Mouse (Mus musculus) layer of hippocampus, postnatal 36 days (tissue): Measurements from ENCODE around the gene Txnip. TPM values are rescaled to one million over a fixed set of nuclear protein-coding genes. Genes with fewer than 3 reads are reported as not detected.
A peak's percentile ranks its signal among the peaks of the same experiment; 100 is the strongest.

ENCODE experiments used
- DNase-seq, 2 experiments: peaks; one replicate each; pipeline ENCODE4 v3.0.0; 2022
- total RNA-seq, 2 experiments: library from RNA; stranded (reverse); gene quantifications; 2 replicates each; pipeline ENCODE4 v1.2.3; 2021

The Txnip gene
- total RNA-seq, 2 experiments from 2014 or later = 20.7 to 32.2 TPM

GRCm38 (mm10) chr3:96551890-96552289, 5.9 kb upstream of the Txnip start:
- no peak for DNase-seq

GRCm38 (mm10) chr3:96553601-96554000, 4.2 kb upstream of the Txnip start:
- no peak for DNase-seq

GRCm38 (mm10) chr3:96554251-96554650, 3.5 kb upstream of the Txnip start:
- DNase-seq = no peak

DNA sequence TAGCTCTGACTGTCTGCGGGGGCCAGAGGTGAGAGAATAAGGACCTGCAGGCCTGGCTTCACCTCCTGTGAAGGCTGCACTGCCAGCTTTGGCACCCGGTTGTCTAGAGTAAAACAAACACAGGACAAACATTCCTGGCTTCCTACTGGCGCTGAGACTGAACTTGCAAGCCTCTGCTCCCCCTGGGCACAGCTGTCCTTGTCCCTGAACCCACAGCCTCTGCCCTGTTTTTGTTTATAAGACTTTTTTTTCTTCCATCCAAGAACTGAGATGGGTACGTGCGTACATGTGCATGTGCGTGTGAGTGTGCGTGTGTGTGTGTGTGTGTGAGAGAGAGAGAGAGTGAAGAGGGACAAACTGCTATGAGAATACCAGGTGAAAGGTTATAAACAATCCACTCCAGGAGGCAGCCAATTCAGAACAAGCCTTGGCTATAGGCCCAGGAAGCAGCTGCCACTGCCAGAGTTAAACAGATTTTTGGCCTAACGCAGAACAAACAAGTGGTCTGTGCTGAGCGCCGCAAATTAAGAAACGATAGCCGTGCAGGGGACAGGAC, 2.6 kb upstream of the Txnip start:
- peak in 1 of 2 experiments; percentile 57 for DNase-seq

GRCm38 (mm10) chr3:96555999-96556614, 1.6 kb upstream of the Txnip start:
- no peak for DNase-seq

DNA sequence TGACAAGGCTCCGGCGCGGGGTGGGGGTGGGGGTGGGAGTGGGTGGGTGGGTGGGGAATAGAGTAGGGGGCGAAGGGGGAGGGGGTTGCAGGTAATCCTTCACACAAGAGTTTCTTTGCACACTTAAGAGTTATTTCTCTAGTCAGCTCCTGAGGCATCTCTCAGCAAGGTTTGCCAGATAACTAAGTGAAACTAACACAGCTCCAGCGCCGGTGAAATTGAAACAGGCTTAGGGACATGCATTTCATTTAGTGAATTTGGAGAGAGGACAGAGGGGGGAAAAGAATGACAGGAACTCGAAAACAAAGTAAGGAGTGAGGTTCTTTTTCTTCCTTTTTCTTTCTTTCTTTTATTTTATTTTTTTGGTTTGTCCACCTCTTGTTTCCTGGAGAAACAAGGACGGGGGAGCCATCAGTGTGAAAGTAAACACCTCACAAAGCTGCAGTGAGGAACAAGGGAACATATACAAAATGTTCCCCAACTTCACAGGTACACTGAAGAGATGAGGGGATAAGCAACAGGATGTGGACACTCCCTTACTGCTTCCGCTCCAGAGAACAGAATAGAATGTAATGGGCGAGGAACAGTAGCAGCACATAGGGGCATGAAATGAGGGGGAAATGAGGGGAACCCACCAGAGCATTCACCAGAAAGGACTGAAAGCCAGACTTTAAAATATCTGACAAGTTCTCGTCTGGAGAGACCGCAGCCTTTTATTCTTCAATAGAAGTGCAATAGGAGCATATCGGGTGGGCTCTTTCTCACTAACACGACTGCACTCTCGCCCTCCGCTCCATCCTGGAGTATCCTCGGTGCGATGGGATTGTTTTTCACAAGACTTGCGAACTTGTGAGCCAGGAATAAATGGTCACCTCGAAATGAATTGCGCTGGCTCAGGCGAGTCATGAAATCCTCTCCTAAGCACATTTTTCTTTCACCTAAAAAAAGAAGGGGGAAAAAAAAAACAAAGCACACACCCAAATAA, 814 bp upstream of the Txnip start:
- DNase-seq = no peak

GRCm38 (mm10) chr3:96558159-96558558, 402 bp downstream of the Txnip start:
- DNase-seq = no peak

GRCm38 (mm10) chr3:96558668-96559196, 975 bp downstream of the Txnip start:
- no peak for DNase-seq

- DNase-seq = no peak
These were observed 1.7 kb downstream of the Txnip start for GRCm38 (mm10) chr3:96559398-96559910.

GRCm38 (mm10) chr3:96559911-96560850, 2.4 kb downstream of the Txnip start:
- no peak for DNase-seq

- DNase-seq = no peak
These were observed 3.3 kb downstream of the Txnip start for GRCm38 (mm10) chr3:96560881-96561668.

- DNase-seq = no peak
These were observed 4.4 kb downstream of the Txnip start for GRCm38 (mm10) chr3:96561946-96562681.

- DNase-seq = no peak
These were observed 5.5 kb downstream of the Txnip start for GRCm38 (mm10) chr3:96563267-96563666.

DNA sequence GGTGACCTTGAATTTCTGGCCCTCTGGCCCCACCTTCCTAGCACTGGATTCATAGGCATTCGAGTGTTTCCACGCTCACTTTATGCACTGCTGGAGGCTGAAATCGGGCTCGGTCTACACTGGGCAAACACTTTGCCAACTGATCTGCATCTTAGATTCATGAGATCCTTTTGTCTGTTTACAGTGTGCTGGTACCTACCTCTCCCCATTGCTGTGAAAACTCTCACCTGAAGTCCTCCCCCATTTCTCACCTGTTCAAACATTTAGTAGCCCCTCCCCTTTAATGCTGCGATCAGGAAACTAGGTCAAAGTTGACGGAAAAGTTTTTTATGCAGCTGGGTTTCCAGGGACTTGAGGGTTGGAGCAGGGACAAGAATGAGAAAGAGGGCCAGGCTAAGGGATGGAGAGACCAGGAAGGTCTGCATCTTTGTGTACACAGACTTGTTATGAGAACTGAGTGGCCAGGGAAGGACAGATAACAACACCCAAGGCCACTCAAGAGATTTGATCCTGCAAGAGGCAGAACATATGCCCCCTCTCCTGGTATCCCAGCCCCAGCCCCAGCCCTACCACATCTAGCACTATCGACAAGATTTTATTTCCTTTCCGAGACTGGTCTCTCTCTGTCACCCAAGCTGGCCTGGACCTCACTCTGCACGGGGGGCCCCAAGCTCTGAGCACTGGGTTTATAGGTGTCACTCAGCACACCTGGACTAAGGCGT, 6.3 kb downstream of the Txnip start:
- no peak for DNase-seq

- no peak for DNase-seq
These were observed 6.9 kb downstream of the Txnip start for GRCm38 (mm10) chr3:96564633-96565032.

DNA sequence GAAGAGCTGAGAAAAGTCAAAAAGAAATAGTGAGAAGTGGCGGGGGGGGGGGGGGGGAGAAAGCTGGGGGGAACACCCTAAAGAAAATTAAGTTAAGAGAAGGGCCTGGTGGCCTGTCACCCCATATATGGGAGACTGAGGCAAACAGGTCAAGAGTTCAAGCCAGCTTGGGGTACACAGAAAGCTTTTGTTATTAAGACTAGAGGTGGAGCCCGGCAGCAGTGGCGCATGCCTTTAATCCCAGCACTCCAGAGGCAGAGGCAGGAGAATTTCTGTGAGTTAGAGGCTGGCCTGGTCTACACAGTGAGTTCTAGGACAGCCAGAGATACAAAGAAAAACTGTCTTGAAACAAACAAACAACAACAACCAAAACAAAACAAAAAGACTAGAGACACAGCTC, 7.3 kb downstream of the Txnip start:
- DNase-seq = no peak

DNA sequence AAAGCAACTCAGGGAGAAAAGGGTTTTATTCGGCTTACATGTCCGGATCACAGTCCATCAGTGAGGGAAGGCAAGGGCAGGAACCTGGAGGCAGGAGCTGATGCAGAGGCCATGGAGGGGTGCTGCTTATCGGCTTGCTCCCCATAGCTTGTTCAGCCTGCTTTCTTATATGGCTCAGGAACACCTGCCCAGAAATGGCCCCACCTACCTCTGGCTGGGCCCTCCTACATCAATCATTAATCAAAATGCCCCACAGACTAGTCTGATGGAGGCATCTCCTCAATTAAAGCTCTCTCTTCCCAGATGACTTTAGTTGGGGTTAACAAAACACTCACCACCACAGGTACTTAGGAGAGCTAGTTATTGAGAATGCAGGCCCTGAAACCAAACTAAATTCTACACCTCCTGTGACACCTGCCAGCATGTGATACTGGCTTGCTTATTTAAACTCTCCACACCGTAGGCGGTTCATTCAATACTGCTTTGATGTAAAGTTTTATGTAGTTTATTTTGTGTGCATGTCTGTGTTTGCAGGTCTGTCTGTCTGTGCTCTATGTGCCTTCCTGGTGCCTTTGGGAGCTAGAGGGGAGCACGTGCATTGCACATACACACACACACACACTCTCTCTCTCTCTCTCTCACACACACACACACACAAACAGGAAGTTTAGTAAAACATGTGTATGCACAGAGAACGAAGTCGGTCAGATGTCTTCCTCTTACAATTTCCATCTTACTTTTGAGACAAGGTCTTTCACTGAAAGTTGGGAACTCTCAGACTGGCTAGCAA, 9.1 kb downstream of the Txnip start:
- no peak for DNase-seq

DNA sequence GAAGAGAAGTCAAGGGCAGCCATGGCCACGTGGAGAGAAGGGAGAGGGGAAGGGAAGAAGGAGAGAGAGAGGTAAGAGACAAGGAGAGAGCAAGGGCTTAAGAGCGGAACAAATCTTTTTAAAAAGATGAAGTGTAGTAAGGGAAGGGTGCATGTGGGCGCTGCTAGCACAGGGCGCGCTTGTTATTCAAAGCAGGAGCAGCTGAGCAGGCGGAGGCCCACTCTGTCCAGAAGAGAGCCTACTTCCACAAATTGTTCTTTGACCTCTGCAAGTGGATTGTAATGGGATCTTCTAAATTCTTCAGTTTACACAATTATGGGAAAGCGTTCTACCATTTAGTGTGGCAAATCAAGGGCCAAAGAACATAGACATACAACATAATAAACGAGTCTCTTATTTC, 10.8 kb downstream of the Txnip start:
- no peak for DNase-seq

DNA sequence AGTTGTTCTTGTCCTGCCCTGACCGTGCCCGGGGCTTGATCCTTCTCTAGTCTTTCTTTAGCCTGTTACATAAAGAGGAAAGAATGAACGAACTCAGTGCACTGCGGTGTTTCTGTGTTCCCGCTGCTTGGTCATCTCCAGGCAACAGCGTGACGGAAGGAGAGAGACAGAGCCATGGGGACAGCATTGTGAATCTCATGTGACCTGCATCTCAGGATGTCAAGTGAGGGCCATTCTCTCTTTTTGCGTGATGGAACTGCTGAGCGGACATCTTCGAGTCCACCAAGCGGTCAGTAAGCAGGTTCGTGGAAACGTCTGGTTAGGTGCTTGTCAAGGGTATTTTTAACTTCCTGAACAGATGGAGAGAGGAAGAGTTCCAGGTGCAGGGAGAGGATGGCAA, 11.7 kb downstream of the Txnip start:
- no peak for DNase-seq
